Mouse (Mus musculus) thymus, adult 18-20 months (tissue): ENCODE measurements around the gene Alg12.
A peak's percentile ranks its signal among the peaks of the same experiment; 100 is the strongest.

Experiments used
- DNase-seq, 2 experiments: peaks; one replicate each; pipeline ENCODE4 v3.0.0; 2022; ENCODE audit warnings: mixed read lengths in 2 of 2

The Alg12 gene

DNA sequence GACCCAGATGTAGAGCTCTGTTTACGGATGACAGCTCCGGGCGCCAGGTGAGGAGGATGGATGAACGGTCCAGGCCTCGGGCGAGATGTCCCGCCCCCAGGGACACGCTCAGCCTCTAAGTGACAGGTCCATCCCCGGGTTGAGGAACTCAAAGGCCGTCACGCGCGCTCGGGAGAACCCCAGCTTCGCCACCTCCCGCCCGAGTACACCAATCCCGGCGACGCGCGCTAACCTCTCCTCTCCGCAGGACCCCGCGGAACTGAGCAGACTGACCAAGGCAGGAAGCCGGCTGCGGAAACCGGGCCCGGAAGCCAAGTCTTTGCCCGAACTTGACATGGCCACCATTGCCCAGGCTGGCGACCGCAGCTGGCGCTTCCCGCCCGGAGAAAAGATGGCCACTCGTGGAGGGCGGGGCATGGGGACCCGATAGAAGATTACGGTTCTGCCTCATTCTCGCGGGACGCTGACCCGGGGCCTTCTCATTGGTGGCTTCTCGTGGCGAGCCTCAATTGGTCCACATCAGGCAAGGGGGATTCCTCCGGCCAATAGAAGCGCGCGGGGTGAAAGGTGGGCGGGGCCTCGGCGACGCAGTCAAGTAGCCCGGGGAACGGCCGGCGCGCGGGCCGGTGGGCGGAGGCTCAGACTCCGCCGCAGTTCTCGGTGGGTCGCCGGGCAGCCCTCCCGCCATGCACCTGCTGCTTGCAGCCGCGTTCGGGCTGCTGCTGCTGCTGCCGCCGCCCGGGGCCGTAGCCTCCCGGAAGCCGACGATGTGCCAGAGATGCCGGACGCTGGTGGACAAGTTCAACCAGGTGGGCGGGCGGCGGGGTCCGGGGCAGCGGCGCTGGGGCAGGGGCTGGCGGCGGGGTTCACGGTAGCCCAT is at the start of gene Alg12, which contains the start of gene Creld2:
Gene Alg12, minus strand, starts transcription at position 293 of the 880 bp plus-strand sequence.
Gene Creld2, plus strand, starts transcription at position 621 of the 880 bp plus-strand sequence.
- peak; percentile 100 for DNase-seq

DNA sequence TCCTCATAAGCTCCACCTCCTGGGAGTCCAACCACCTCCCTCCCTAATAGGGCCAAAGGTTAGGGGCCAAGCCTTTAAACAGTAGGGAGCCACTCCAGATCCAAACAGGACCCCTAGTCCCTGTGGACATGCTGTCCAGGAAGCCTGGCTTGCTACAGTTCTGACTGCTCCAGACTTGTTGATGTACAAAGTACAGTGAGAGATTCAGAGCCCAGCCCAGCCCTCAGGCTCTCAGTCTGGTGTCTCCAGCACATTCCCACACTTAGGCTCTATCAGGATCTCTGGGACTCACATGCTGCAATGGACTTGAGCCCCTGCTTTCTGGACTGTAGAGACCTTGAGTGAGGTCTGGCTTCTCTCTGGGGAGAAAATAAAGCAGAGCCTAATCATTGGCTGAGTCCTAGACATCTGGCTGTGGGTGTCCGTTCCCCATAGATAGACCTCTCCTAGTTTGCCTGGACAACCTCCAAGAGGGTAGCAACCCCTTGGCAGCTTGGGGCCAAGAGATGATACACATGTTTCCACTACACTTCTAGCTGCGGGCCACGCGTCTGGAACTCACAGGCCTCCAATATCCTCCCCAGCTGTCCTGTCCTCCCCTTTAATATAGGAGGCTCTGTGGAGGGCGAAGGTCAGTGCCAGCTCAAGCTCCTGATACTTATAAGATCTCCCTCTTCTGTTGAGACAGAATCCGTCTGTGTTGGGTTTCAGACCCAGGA is 49.1 kb upstream of the Alg12 start:
- DNase-seq: no peak

DNA sequence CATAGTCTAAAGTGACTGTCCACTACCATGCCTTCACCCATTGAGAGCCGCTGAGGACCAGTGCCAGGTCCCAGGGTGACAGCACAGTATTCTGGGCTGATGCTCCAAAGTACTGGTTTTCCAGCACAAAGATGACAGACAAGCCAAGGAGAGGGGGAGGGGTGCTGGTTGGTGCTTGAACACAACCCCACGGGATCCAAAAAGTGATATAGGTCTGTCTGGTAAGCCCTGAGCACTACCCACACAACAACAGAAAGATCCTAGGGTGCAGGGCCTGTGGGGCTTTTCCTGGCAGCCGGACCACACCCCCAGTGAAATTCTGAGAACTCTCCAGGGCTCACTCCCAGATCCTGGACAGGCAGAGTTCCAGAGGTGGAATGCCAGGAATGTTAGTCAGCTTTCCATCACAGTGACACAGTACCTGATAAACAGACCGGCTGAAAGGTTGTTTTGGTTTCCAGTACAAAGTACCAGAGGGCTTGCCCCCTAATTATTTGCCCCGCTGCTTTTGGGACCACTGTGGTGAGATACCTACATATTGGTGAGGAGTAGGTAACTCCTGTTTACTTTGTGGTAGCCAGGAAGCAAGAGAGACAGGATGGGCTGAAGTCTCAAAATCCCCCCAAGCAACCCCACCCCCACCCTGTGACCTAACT is 48.4 kb upstream of the Alg12 start:
- DNase-seq: no peak

DNA sequence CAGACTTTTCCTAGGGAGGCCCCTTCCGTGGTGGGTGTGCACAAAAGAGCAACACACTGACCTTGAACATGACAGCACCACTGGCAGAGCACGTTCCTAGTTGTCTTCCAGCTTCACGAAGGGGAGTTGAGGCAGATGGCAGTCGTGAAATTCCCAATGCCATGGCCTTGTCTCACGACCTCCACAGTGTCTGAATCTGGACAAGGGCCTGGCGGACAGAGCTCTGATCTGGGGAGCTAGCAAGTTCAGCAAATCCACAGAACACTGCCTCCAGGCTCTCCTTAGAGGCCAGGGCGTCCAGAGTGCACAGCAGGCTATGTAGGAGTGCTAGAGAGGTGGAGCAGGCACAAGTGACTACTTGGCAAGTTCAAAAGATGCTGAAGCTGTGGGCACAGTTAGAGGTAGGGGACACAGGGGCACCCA is 47.8 kb upstream of the Alg12 start:
- DNase-seq: no peak

DNA sequence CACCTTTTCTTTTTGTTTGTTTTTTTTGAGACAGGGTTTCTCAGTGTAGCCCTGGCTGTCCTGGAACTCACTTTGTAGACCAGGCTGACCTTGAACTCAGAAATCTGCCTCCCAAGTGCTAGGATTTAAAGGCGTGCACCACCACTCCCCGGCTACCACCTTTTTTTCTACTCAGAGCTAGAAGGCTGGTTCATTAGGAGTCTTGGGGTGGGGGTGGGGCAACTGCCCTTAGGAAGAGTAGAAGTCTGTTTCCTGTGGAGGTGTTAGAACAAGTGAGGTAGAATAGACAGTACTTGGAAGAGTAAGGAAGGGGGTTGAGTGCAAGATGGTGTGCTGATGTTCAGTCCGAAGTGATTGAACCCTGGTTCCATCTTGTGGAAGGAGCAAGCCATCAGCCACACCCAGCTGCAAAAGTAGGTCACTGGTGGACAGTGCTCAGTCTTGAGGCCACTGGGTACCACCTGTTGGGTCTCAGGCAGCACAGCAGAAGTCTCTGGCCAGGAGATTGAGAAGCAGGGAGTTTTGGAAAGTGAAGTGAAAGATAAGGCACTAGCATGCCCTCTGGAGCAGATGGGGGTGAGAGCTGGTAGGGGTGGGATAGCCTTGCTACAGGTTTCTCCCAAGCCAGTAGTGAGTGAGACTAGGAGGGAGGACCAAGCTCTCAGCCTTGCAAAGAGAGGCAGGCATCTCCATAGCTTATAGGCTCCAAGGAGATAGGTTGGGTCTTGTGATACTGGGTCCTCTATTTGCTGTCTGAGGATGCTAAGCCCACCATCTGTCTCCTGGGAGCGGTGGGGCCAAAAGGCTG is 47.0 kb upstream of the Alg12 start:
- no peak for DNase-seq

DNA sequence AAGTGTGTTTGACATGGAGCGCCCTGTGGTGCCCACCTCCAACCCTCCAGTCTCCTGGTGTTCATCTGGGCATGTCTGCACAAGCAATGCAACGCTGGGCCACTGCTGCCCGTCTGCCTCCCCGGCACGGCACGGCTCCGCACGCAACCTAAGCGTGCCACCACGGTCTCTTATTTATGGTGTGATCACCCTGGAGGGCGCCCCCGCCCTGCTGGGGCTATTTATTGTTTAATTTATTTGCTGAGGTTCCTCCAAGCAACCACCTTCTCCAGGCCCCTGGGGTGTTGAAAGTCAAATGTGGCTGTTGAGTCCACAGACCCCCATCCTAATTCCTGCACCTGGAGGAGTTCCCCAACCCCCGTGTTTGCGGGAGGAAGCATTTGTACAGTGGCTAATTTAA is 45.9 kb upstream of the Alg12 start:
- no peak for DNase-seq

DNA sequence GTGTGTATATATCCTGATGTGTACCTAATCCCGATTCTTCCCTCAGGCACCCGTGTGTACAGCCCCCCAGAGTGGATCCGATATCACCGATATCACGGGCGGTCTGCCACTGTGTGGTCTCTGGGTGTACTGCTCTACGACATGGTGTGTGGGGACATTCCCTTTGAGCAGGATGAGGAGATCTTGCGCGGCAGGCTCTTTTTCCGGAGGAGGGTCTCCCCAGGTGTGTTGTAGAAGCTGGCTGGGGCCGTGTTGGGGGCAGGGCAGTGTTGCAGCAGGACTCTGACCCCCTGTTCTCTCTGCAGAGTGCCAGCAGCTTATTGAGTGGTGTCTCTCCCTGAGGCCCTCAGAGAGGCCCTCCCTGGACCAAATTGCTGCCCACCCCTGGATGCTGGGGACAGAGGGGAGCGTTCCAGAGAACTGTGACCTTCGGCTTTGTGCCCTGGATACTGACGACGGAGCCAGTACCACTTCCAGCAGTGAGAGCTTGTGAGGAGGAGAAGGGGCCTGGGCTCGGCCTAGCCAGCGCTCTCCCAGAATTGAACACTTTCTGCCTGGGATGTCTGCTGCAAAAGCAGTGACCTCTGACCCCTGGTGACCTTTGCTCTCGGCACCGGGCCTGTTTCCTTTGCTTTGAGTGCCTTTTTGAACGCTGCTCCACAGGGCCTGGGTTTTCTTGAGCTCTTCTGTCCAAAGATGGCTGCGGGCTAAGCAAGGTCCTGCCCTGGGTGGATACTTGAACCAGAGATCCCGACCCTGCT is 45.3 kb upstream of the Alg12 start:
- DNase-seq: no peak

DNA sequence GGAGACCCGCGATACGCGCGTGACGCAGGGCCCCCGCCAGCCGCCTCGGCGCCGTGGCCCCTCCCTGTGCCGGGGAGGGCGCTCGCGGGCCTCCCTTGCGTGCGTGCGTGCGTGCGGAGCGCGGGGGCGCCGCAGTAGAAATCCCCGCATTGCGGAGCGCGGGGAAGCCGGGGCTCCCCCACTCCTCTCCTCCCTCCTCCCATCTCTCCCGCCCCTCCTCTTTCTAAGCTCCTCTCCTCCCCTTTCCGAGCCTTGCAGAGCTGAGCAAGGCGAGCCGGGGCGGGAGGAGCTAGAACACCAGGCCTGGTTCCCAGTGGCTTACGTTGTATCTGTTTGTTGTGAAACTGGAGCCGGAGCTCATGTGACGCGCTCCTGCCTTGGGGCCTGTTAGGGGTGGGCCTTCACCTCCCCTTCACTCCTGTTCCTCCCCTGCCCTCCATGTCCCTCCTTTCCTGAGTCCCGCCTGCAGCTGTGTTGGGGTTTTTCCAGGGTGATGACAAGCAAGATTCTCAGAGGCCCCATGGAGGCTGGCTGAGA is 44.6 kb upstream of the Alg12 start:
- peak; percentile 65 to 71 for DNase-seq

DNA sequence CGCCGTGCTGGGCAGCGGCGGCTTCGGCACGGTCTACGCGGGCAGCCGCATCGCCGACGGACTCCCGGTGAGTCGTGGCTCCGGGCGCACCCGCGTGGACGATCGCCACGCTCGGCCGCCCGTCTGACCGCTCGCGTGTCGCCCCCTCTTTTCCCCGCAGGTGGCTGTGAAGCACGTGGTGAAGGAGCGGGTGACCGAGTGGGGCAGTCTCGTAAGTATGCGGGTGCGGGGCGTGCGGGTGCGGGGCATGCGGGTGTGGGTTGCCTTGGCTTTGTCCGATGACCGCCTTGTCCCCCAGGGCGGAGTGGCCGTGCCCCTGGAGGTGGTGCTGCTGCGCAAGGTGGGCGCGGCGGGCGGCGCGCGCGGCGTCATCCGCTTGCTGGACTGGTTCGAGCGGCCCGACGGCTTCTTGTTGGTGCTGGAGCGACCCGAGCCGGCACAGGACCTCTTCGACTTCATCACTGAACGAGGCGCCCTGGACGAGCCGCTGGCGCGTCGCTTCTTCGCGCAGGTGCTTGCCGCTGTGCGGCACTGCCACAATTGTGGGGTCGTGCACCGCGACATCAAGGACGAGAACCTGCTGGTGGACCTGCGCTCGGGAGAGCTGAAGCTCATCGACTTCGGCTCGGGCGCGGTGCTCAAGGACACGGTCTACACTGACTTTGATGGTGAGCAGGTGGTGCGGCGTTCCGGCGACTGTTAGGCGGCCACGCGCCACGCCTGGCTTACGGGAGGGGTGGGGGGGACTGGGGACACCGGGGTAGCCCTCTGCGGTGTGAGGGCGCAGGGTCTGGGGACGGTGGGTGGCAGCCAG is 44.0 kb upstream of the Alg12 start:
- DNase-seq: peak; percentile 52 to 55

DNA sequence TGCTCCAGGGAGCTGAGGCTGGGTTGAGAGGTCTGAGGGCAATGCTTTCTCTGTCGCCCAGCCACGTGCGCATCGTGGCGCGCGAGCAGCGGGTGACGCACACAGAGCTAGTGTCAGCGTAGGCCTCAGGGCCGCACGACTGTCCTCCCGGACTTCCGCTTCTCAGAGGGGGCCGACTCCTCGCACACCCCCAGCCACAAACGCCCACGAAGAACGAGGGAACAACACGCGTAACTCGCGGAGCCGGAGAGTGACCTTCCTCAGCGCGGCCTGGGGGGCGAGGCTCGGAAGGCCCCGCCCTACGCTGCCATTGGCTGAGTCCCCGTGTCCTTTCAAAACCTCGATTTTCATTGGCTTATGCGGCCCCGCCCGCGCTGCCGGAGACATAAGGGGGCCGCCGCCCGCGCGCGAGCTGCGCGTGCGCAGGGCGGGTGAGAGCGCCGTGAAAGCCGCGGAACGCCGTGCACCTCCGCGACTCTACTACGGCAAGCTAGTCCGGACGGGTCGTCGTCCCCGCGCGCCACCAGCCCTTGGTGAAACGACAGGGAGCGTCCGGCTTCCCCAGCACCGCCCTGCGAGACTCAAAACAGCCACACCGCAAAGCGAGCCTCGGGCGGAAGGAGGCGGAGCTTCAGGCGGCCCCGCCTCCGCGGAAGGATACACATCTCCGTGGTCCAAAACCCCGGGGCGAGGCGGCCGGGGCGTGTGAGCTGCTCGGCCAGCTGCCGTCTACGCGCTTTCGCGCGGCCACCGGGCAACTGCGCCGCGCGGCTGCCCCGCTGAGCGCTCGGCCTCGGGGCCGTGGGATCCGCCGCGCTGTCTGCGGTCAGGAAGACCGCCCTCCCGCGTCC is 42.9 kb upstream of the Alg12 start, which contains the start of gene Pim3:
Gene Pim3, plus strand, starts transcription at position 415 of the 851 bp plus-strand sequence.
- peak; percentile 92 to 93 for DNase-seq

DNA sequence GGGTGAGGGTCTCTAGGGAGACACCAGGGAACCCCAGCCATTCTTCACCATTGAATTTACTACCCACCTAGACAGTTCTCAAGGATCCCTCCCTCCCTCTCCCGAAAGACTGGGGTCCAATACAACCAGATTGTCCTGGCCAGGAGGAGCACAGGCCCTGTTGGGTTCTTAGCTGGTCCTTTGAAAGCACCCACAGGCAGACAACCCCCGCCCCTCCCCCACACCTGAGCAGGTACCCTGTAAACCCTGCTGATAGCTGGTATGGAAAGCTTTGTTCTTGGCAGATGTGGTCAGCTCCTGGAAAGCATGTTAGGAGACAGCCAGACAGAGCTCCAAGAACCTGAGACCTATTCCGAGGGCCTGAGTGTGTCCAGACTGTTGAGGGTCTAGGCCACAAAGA is 41.7 kb upstream of the Alg12 start:
- no peak for DNase-seq

DNA sequence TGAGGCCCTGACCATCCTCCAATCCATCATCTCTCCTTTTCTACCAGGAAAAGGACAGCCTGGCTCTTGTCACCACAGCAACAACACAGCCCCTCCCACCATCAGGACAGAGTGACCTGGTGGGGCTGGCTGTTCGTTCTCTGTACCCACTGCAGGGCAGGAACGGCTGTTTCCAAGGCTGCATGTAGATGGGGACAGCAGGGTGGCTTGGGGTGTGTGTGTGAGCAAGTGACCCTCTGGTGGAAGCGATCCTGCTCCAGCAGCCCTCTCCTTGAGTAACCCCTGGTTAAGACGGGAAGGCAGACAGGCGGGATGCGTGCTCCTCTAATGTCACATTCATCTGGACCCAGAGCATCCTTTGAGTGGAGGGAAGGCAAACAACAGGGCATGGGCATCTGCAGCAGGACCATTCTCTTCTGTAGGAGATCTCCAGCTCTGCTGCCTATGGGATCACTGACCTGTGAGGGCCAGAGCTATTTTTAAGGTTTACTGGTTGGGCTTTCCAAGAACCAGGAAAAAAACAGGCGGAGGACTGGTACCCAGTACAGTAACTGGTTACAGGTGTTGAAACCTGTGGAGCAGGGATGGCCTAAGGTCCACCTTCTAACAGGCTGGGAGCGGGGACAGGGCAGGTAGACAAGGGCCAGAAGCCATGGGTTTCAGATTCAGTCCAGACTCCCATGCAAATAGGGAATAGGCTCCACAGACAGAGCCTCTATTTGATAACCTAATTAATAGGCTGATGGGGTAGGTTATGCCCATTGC is 40.3 kb upstream of the Alg12 start:
- no peak for DNase-seq

DNA sequence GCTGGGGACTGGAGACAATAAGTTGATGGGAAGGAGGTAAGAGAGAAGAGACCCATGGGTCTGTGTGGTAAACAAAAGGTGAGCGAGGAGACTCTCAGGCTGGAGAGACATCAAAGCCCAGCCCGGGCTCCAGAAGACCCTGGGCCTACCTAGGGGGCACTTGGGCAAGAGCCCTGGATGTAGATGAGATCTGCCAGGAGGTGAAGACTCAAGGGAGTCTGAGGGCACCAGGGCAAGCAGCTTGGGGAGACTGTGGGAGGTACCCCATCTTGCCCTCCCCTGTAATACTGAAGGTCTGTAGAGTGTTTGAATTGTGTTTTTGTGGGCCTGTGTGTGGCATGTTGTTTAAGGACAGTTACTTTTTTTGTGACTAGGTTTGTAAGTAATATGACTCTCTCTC is 39.6 kb upstream of the Alg12 start:
- DNase-seq: no peak

DNA sequence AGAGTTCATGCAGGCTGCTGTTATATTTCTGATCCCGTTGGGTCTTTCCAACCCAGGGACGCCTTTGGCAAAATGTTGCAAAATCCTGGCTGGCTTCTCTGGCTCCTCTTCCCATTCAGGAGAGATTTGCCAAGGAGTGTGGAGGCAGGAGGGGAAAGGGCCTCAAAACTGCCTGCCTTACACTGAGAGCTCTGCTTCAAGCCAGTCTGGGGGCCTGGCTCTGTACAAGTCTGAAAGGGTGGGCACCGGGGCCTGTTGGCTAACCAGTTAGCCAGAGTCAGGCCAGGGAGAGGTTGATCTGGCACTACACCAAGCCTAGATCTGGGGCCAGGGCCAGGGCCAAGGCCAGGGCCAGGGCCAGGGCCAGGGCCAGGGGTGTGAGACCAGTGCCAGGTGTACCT is 39.0 kb upstream of the Alg12 start:
- DNase-seq: no peak

DNA sequence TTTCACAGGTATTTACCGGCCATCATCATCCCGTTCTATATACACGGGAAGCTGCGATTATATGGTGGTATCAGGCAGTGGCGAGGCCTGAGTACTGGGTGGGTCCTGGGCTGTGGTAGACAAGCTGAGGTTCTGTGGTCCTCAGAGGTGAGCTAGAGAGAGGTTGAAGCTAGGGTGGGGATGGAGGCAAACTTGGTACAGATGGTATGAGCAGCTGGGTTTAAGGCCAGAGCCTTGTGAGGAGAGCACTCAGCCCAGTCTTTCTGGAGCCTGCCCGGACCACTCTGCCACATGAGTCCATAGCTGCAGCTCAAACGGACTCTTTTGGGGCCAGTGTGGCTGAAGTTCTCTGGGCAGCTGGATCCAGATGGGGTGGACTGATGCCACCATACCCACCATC is 38.2 kb upstream of the Alg12 start:
- DNase-seq: no peak

DNA sequence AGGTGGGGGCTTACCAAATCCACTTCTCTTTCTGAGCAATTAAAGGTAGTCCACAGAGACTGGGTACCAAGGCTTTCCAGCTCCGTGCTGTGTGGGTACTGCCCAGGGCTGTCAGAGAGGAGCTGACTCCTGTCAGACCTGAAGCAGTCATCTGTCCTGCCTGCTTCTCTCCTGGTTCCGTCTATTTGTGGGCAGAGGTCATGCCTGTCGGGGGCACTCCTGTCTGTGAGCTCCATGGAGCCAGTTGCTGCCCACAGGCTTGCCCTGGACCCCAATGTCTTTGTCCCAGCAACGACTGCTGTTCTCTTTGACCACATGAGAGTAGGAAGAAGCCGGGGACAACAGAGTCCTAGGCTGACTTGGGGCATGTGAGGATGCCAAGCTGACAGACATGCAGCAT is 37.5 kb upstream of the Alg12 start:
- no peak for DNase-seq

DNA sequence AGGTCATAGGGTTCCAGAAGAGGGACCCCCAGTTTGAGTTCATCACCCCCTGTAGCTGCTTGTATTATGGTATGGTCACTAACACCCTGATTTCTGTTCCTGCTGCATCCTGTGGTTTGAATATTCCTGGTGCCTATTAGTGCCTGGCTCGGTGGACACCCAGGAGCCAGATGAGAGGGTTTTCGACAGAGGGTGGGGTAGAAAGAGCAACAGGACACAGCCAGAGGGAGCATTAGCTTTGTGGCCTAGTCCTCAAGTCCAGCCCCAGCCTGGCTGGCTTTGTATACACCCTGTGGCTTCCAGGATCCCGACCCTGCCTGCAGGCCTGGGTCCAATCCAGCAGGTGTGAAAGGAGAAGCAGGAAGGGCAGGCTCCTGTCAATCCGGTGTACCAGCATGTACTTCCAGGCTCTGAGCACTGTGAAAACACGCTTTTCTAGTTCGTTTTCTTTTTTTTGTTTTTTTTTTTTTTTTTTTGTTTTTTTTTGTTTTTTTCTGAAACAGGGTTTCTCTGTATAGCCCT is 36.8 kb upstream of the Alg12 start:
- DNase-seq: no peak
